Comparison of ENCODE assay signal across 8 mouse cellular contexts in the genomic region with DNA sequence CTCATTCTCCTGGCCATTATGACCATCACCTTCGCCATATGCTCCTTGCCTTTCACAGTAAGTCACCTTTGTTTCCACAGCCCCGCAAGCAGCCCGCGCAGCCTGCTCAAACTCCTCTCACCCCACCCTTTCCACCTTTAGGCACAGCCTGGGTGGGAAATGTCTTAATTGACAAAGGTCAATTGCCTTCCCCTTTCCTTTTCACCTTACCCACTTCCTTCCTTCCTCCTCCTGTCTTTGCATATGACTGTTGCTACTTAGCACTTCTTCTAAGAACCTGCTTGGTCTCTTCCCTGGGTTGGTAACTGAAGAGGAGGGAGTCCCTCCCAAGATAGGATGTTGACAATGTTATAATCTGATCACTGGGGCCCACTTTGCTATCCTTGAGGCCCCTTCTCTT. TPM values are rescaled to one million over a fixed set of nuclear protein-coding genes. Genes with fewer than 3 reads are reported as not detected.
DNase-seq lines count a peak whose midpoint lies in the region; ATAC-seq lines count a peak whose summit lies in the region.

No protein-coding gene starts in this region.

- peak overlapping the region; percentile 67 for H3K9ac ChIP-seq in lung, embryonic 16.5 days (ENCODE audit: low read length)
- H3K9ac ChIP-seq in embryonic facial prominence, embryonic 14.5 days (ENCODE audit: low read depth, low read length): peak overlapping the region; percentile 60
- H3K9ac ChIP-seq in limb, embryonic 12.5 days (replicated peaks): no peak overlapping the region

- peaks cover 9% of the 10 kb centered on the region for H3K4me1 ChIP-seq in lung, embryonic 16.5 days (replicated peaks; ENCODE audit: control insufficient read depth, insufficient read depth, low read length)
- H3K4me1 ChIP-seq in embryonic facial prominence, embryonic 14.5 days (ENCODE audit: control insufficient read depth, insufficient read depth, low read length): peaks cover 3% of the 10 kb centered on the region; the same call in 1 of the 2 replicates
- peaks cover 13% of the 10 kb centered on the region for H3K4me1 ChIP-seq in limb, embryonic 12.5 days (replicated peaks)

- H3K27me3 ChIP-seq in lung, embryonic 16.5 days (ENCODE audit: control insufficient read depth, insufficient read depth, low read depth, low read length): peaks cover 10% of the 10 kb centered on the region
- H3K27me3 ChIP-seq in embryonic facial prominence, embryonic 14.5 days (replicated peaks; ENCODE audit: control insufficient read depth, insufficient read depth, low read length): peaks cover 16% of the 10 kb centered on the region
- peaks cover 30% of the 10 kb centered on the region for H3K27me3 ChIP-seq in limb, embryonic 12.5 days

- 29% methylated on average over 4 of the region's 4 CpGs for WGBS in lung, embryonic 16.5 days
- WGBS in embryonic facial prominence, embryonic 14.5 days: 59% methylated on average over 4 of the region's 4 CpGs
- WGBS in limb, embryonic 12.5 days: 22% methylated on average over 4 of the region's 4 CpGs

- no peak for ATAC-seq in lung, embryonic 16.5 days (ENCODE audit: low read depth)
- ATAC-seq in embryonic facial prominence, embryonic 14.5 days (ENCODE audit: low read depth): no peak
- ATAC-seq in limb, embryonic 12.5 days (ENCODE audit: insufficient number of reproducible peaks, insufficient read depth, low FRiP score, low TSS enrichment, low read depth): no peak
- peak; percentile 16; the same call in 1 of the 2 replicates for ATAC-seq in neutrophil, adult 5-6 weeks (ENCODE audit: extremely low read depth, insufficient number of reproducible peaks, low FRiP score, poor library complexity, severe bottlenecking)

- no peak for DNase-seq in lung, postnatal 14 days
- DNase-seq in embryonic facial prominence, embryonic 14.5 days (ENCODE audit: low spot score): no peak
- DNase-seq in adrenal gland, adult 18-20 months (ENCODE audit: low spot score in 2 of 2): no peak
- no peak for DNase-seq in left cerebral cortex, postnatal 36 days (ENCODE audit: low spot score in 2 of 2)
- no peak for DNase-seq in embryo, embryonic 10 days (ENCODE audit: low spot score)

- peak overlapping the region; percentile 88 for H3K4me2 ChIP-seq in lung, embryonic 16.5 days (ENCODE audit: low read depth, low read length)
- peak overlapping the region; percentile 92 for H3K4me2 ChIP-seq in embryonic facial prominence, embryonic 14.5 days (ENCODE audit: low read depth, low read length)
- peak overlapping the region; percentile 90 for H3K4me2 ChIP-seq in limb, embryonic 12.5 days

- intact Hi-C loops in left cerebral cortex, postnatal 36 days (cut with DNase I): no loop called here

- H3K36me3 ChIP-seq in lung, embryonic 16.5 days (ENCODE audit: control insufficient read depth, insufficient read depth, low read length): no peaks in the 10 kb centered on the region
- H3K36me3 ChIP-seq in embryonic facial prominence, embryonic 14.5 days (ENCODE audit: control insufficient read depth, insufficient read depth, low read length): no peaks in the 10 kb centered on the region
- no peaks in the 10 kb centered on the region for H3K36me3 ChIP-seq in limb, embryonic 12.5 days

- peak overlapping the region; percentile 13; the same call in 1 of the 2 replicates for H3K27ac ChIP-seq in lung, embryonic 16.5 days (ENCODE audit: low read length)
- H3K27ac ChIP-seq in embryonic facial prominence, embryonic 14.5 days (replicated peaks; ENCODE audit: low read depth, low read length): no peak overlapping the region
- no peak overlapping the region for H3K27ac ChIP-seq in limb, embryonic 12.5 days

- no peaks in the 10 kb centered on the region for H3K9me3 ChIP-seq in lung, embryonic 16.5 days (ENCODE audit: control insufficient read depth, low read length)
- H3K9me3 ChIP-seq in embryonic facial prominence, embryonic 14.5 days (ENCODE audit: control insufficient read depth, low read length): no peaks in the 10 kb centered on the region
- no peaks in the 10 kb centered on the region for H3K9me3 ChIP-seq in limb, embryonic 12.5 days

- H3K4me3 ChIP-seq in lung, embryonic 16.5 days (ENCODE audit: low read length): peak overlapping the region; percentile 64
- peak overlapping the region; percentile 50 for H3K4me3 ChIP-seq in embryonic facial prominence, embryonic 14.5 days (ENCODE audit: low read depth, low read length)
- peak overlapping the region; percentile 50 for H3K4me3 ChIP-seq in limb, embryonic 12.5 days (replicated peaks)

RNA-seq across cellular contexts. Expression of a gene that starts 1.8 kb away (rescaled TPM):
- 5.2 and 5.3 TPM in 2 replicates for polyA plus RNA-seq in lung, embryonic 16.5 days (2015; fragmentation: Nextera tagmentation; extraction: Ambion mirVana)
- 0.81 and 1.2 TPM in 2 replicates for polyA plus RNA-seq in embryonic facial prominence, embryonic 14.5 days (2014; fragmentation: Nextera tagmentation; extraction: Ambion mirVana)
- 0.16 TPM in 1 of 2 replicates, not detected in the other for polyA plus RNA-seq in limb, embryonic 12.5 days (2016; fragmentation: Nextera tagmentation; extraction: Ambion mirVana)
- total RNA-seq in neutrophil, adult 5-6 weeks (2017): 9.8 and 12.2 TPM in 2 replicates
- 1 to 10 TPM; 1.2 to 1.3 TPM for total RNA-seq in adrenal gland, adult 18-20 months (2021)
- under 1 TPM; 0.25 to 0.27 TPM for total RNA-seq in left cerebral cortex, postnatal 36 days (2021)
